Mouse (Mus musculus): ENCODE data around the gene Adgrl3. TPM values are rescaled to one million over a fixed set of nuclear protein-coding genes. Genes with fewer than 3 reads are reported as not detected.

Adgrl3 gene
- total and polyA plus RNA-seq, 3 experiments, result not detected

- H3K79me2 ChIP-seq (ENCODE audit: control insufficient read depth, insufficient read depth, low read length, poor library complexity), result no peaks in the 10 kb centered on the region
- no peak overlapping the region for H3K27ac ChIP-seq (ENCODE audit: control insufficient read depth, low read depth, low read length)
- H3K9ac ChIP-seq (ENCODE audit: control insufficient read depth, low read depth, low read length, poor library complexity, severe bottlenecking), result no peak overlapping the region
- TF ChIP-seq BHLHE40 (IDR thresholded peaks at IDR 0.05; ENCODE audit: borderline replicate concordance, low read depth, low read length) (no peak), NELFE (IDR thresholded peaks at IDR 0.05; ENCODE audit: low read depth, low read length) (no peak), POLR2AphosphoS2 (IDR thresholded peaks at IDR 0.05; ENCODE audit: low read length) (no peak), TAL1 (IDR thresholded peaks at IDR 0.05; ENCODE audit: low read length) (no peak), RCOR1 (IDR thresholded peaks at IDR 0.05; ENCODE audit: low read depth, low read length) (no peak), CTCF (IDR thresholded peaks at IDR 0.05 in 2 of 3, conservative IDR thresholded peaks at IDR 0.05 in 1 of 3; ENCODE audit: control insufficient read depth in 1 of 3, insufficient read depth in 1 of 3, low read depth in 2 of 3, low read length in 3 of 3, poor library complexity in 1 of 3, severe bottlenecking in 1 of 3) (no peak), TBP (IDR thresholded peaks at IDR 0.05; ENCODE audit: low read depth, low read length) (no peak), ZKSCAN1 (IDR thresholded peaks at IDR 0.05; ENCODE audit: low read depth, low read length) (no peak), KAT2A (conservative IDR thresholded peaks at IDR 0.05; ENCODE audit: low read depth, low read length) (no peak), TCF12 (IDR thresholded peaks at IDR 0.05; ENCODE audit: low read depth, low read length) (no peak), EP300 (IDR thresholded peaks at IDR 0.05; ENCODE audit: low read depth in 1 of 2, low read length in 2 of 2) (no peak), CHD2 (IDR thresholded peaks at IDR 0.05; ENCODE audit: low read length) (no peak), MAZ (IDR thresholded peaks at IDR 0.05; ENCODE audit: low read depth, low read length) (no peak), GATA1 (IDR thresholded peaks at IDR 0.05; ENCODE audit: low read depth, low read length) (no peak)
- no peaks in the 10 kb centered on the region for H3K9me3 ChIP-seq (replicated peaks; ENCODE audit: insufficient read depth, low read length)
- DNase-seq (ENCODE audit: low read depth, low spot score), result no peak
- no peak overlapping the region for H3K4me3 ChIP-seq (ENCODE audit: control insufficient read depth in 1 of 2, insufficient read depth in 1 of 2, low read depth in 2 of 2, low read length in 2 of 2)
- H3K27me3 ChIP-seq (ENCODE audit: control insufficient read depth in 1 of 2, insufficient read depth in 2 of 2, low read length in 2 of 2), result no peaks in the 10 kb centered on the region
- H3K4me1 ChIP-seq (ENCODE audit: control insufficient read depth in 1 of 2, insufficient read depth in 2 of 2, low read length in 2 of 2), result no peaks in the 10 kb centered on the region
- no peaks in the 10 kb centered on the region for H3K36me3 ChIP-seq (ENCODE audit: control insufficient read depth in 1 of 2, insufficient read depth in 2 of 2, low read length in 2 of 2)
Measured at GRCm38 (mm10) chr5:81043875-81044274, 23.9 kb downstream of the Adgrl3 start.

- H3K79me2 ChIP-seq (ENCODE audit: control insufficient read depth, insufficient read depth, low read length, poor library complexity), result no peaks in the 10 kb centered on the region
- no peak for DNase-seq (ENCODE audit: low read depth, low spot score)
- no peaks in the 10 kb centered on the region for H3K36me3 ChIP-seq (ENCODE audit: control insufficient read depth in 1 of 2, insufficient read depth in 2 of 2, low read length in 2 of 2)
- no peak overlapping the region for H3K4me3 ChIP-seq (ENCODE audit: control insufficient read depth in 1 of 2, insufficient read depth in 1 of 2, low read depth in 2 of 2, low read length in 2 of 2)
- H3K9ac ChIP-seq (ENCODE audit: control insufficient read depth, low read depth, low read length, poor library complexity, severe bottlenecking), result no peak overlapping the region
- no peak for TF ChIP-seq CHD1 (IDR thresholded peaks at IDR 0.05; ENCODE audit: low read depth, low read length)
- no peak for TF ChIP-seq GATA1 (IDR thresholded peaks at IDR 0.05; ENCODE audit: low read depth, low read length)
- TF ChIP-seq KAT2A (conservative IDR thresholded peaks at IDR 0.05; ENCODE audit: low read depth, low read length), result no peak
- TF ChIP-seq NELFE (IDR thresholded peaks at IDR 0.05; ENCODE audit: low read depth, low read length), result no peak
- no peak for TF ChIP-seq TAL1 (IDR thresholded peaks at IDR 0.05; ENCODE audit: low read length)
- no peak for TF ChIP-seq POLR2AphosphoS2 (IDR thresholded peaks at IDR 0.05; ENCODE audit: low read length)
- no peak for TF ChIP-seq JUND (IDR thresholded peaks at IDR 0.05; ENCODE audit: low read depth, low read length)
- no peak for TF ChIP-seq ZC3H11A (IDR thresholded peaks at IDR 0.05; ENCODE audit: low read depth, low read length)
- no peak for TF ChIP-seq MYC (IDR thresholded peaks at IDR 0.05; ENCODE audit: low read depth, low read length)
- no peak for TF ChIP-seq MAFK (IDR thresholded peaks at IDR 0.05; ENCODE audit: borderline replicate concordance, low read depth, low read length)
- no peak for TF ChIP-seq EP300 (IDR thresholded peaks at IDR 0.05; ENCODE audit: low read depth in 1 of 2, low read length in 2 of 2)
- no peak for TF ChIP-seq POLR2AphosphoS5 (IDR thresholded peaks at IDR 0.05; ENCODE audit: borderline replicate concordance, low read depth, low read length)
- TF ChIP-seq ZNF384 (IDR thresholded peaks at IDR 0.05; ENCODE audit: low read depth, low read length), result no peak
- TF ChIP-seq MEF2A (IDR thresholded peaks at IDR 0.05; ENCODE audit: extremely low read depth, insufficient replicate concordance, low read depth, low read length, poor library complexity, severe bottlenecking), result no peak
- no peak for TF ChIP-seq POLR2A (IDR thresholded peaks at IDR 0.05; ENCODE audit: control insufficient read depth in 1 of 2, insufficient read depth in 1 of 2, low read depth in 1 of 2, low read length in 2 of 2, poor library complexity in 1 of 2)
- TF ChIP-seq CHD2 (IDR thresholded peaks at IDR 0.05; ENCODE audit: low read length), result no peak
- TF ChIP-seq HCFC1 (IDR thresholded peaks at IDR 0.05; ENCODE audit: low read depth, low read length), result no peak
- TF ChIP-seq ZMIZ1 (IDR thresholded peaks at IDR 0.05; ENCODE audit: low read depth, low read length), result no peak
- no peak for TF ChIP-seq BHLHE40 (IDR thresholded peaks at IDR 0.05; ENCODE audit: borderline replicate concordance, low read depth, low read length)
- H3K4me1 ChIP-seq (ENCODE audit: control insufficient read depth in 1 of 2, insufficient read depth in 2 of 2, low read length in 2 of 2), result no peaks in the 10 kb centered on the region
- no peaks in the 10 kb centered on the region for H3K27me3 ChIP-seq (ENCODE audit: control insufficient read depth in 1 of 2, insufficient read depth in 2 of 2, low read length in 2 of 2)
- no peak overlapping the region for H3K27ac ChIP-seq (ENCODE audit: control insufficient read depth, low read depth, low read length)
- no peaks in the 10 kb centered on the region for H3K9me3 ChIP-seq (replicated peaks; ENCODE audit: insufficient read depth, low read length)
Measured at GRCm38 (mm10) chr5:81046128-81046527, 26.2 kb downstream of the Adgrl3 start.
